Mouse (Mus musculus) embryonic facial prominence, embryonic 12.5 days (tissue): ENCODE results near the gene Gpr171. TPM values are rescaled to one million over a fixed set of nuclear protein-coding genes. Genes with fewer than 3 reads are reported as not detected.
"Not testable (repeated sequence)": the region's sequence is repeated elsewhere in the genome, so short reads cannot be mapped to it uniquely, and the experiment has no call there.

Source experiments
- ATAC-seq: fragments of 200-750 bp; cut with Nextera tagmentation; 2 replicates; pipeline ENCODE4 v1.8.0; 2017; ENCODE audit not compliant: insufficient number of reproducible peaks, insufficient read depth, low FRiP score, low TSS enrichment
- H3K27ac ChIP-seq: fragments of 300-500 bp; sonication (generic); 2 replicates; pipeline ENCODE4 v1.5.1; 2016; ENCODE audit warnings: mild to moderate bottlenecking
- H3K27me3 ChIP-seq: fragments of 300-500 bp; sonication (generic); 2 replicates; pipeline ENCODE4 v1.6.1; 2016; ENCODE audit warnings: mild to moderate bottlenecking, moderate library complexity
- H3K36me3 ChIP-seq: fragments of 300-500 bp; sonication (generic); 2 replicates; pipeline ENCODE4 v1.6.1; 2016; ENCODE audit warnings: mild to moderate bottlenecking
- H3K4me1 ChIP-seq: fragments of 300-500 bp; sonication (generic); 2 replicates; pipeline ENCODE4 v1.6.1; 2016
- H3K4me2 ChIP-seq: fragments of 300-500 bp; sonication (generic); replicated peaks from 2 replicates; pipeline ENCODE4 v1.6.1; 2016; ENCODE audit warnings: mild to moderate bottlenecking, moderate library complexity
- H3K4me3 ChIP-seq: fragments of 300-500 bp; sonication (generic); 2 replicates; pipeline ENCODE4 v1.5.1; 2016; ENCODE audit warnings: mild to moderate bottlenecking
- H3K9ac ChIP-seq: fragments of 300-500 bp; sonication (generic); 2 replicates; pipeline ENCODE4 v1.6.1; 2016; ENCODE audit warnings: mild to moderate bottlenecking, moderate library complexity
- H3K9me3 ChIP-seq: fragments of 300-500 bp; sonication (generic); 2 replicates; pipeline ENCODE4 v1.6.1; 2016; ENCODE audit warnings: mild to moderate bottlenecking, moderate library complexity
- WGBS: fragments of 180-500 bp; shearing (Covaris S2); methylation state at CpG from one replicate; pipeline ENCODE4 v1.1.7; 2016; 5-methylcytosine and 5-hydroxymethylcytosine counted together
- polyA plus RNA-seq: library from polyadenylated mRNA; unstranded; fragments of >200 nt; fragmentation: Nextera tagmentation; extraction: Ambion mirVana; gene quantifications from 2 replicates; pipeline ENCODE4 v1.2.1, GENCODE M21; 2016

Gpr171 gene
- polyA plus RNA-seq, 1 experiment from 2014 or later: 1.8 TPM

DNA sequence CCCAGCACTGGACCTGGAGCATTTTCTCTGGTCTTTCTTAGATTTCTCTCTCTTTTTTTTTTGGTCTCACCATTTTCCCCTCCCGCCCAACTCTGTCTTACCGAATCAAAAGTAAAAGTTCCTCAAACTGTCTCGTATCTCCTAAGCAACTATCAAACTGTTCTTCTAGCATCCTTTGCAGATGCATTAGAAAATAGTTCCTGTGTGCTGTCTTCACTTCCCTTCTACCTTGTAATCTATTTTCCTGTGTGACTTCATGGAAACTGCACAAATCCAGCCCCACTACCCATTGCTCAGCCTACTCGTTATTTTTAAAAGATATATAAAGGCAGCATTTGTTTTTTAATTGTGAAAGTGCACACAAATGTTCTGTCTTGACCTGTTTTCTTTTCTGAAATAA, 30.3 kb upstream of the Gpr171 start:
- Histone ChIP-seq H3K36me3 (no peaks in the 10 kb centered on the region), H3K27ac (no peak overlapping the region), H3K9me3 (no peaks in the 10 kb centered on the region), H3K27me3 (no peaks in the 10 kb centered on the region), H3K9ac (no peak overlapping the region), H3K4me3 (no peak overlapping the region), H3K4me1 (no peaks in the 10 kb centered on the region; the same call in 1 of the 2 replicates), H3K4me2 (no peak overlapping the region)
- ATAC-seq: no peak
- 91% methylated on average over 4 of the region's 4 CpGs for WGBS

DNA sequence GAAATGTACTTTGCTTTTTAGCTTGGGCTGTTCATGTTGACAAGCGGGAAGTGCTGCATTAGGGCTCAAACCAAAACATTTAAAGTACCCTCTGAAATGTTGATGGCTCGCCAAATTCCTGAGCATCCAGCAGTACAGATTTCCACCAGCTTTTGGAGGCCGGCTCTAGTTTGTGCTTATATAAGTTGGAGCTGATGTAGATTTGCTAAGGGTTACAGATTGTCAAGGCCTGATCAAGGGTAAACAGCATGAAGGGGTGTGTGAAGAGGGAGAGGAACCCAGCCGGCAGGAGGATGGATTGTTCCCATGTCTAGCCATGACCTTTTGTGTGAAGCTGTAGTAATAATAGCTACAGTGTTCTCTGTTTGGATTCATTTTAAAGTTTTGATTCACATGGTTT, 29.5 kb upstream of the Gpr171 start:
- Histone ChIP-seq H3K36me3 (no peaks in the 10 kb centered on the region), H3K4me2 (no peak overlapping the region), H3K27me3 (no peaks in the 10 kb centered on the region), H3K27ac (no peak overlapping the region), H3K9me3 (no peaks in the 10 kb centered on the region), H3K4me3 (no peak overlapping the region), H3K9ac (no peak overlapping the region), H3K4me1 (no peaks in the 10 kb centered on the region; the same call in 1 of the 2 replicates)
- no peak for ATAC-seq
- WGBS: 56% methylated on average over 4 of the region's 4 CpGs

DNA sequence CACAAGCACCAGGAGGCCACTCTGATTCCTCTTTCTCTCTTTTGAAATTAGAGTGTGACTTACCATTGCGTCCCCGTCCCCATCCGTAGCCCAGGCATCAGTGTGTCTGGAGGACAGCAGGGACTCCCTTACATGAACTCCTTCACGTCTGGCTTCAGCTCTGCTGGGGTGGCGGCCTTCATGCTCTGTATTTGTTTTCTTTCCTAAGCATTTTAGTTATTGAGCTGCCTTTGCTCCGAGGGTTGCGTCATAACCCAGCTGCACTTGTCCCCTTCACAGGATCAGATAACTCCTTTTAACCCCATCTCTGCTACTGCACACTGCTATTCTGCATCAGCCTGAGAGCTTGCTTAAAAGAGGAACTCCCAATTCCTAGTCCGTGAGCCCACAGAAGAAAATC, 28.8 kb upstream of the Gpr171 start:
- Histone ChIP-seq H3K27me3 (no peaks in the 10 kb centered on the region), H3K9me3 (no peaks in the 10 kb centered on the region), H3K9ac (no peak overlapping the region), H3K4me3 (no peak overlapping the region), H3K27ac (no peak overlapping the region), H3K4me1 (peaks cover 5% of the 10 kb centered on the region; the same call in 1 of the 2 replicates), H3K4me2 (no peak overlapping the region), H3K36me3 (no peaks in the 10 kb centered on the region)
- WGBS: 35% methylated on average over 8 of the region's 8 CpGs
- no peak for ATAC-seq

DNA sequence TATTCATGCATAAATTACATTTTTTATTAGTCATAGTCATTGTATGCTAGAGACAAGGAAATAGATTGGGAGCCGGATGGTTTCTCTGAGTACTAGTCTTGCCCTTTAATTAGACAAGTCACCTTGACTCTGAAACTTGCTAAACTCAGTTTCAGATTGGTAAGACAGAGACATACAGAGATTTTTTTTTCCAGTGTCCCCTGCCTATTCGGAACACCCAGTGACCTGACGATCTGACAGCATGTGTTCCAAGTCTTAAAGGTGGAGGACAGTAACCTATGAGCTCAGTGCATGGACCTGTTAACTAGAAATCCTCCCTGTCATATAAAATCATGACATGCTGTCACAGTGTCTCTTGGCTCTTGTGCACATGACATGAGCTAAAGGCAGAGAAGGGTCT, 27.9 kb upstream of the Gpr171 start:
- Histone ChIP-seq H3K4me1 (peaks cover 5% of the 10 kb centered on the region; the same call in 1 of the 2 replicates), H3K9me3 (no peaks in the 10 kb centered on the region), H3K27me3 (no peaks in the 10 kb centered on the region), H3K4me2 (no peak overlapping the region), H3K36me3 (no peaks in the 10 kb centered on the region), H3K27ac (no peak overlapping the region), H3K9ac (no peak overlapping the region), H3K4me3 (no peak overlapping the region)
- WGBS: 84% methylated on average over 3 of the region's 3 CpGs
- ATAC-seq: no peak

DNA sequence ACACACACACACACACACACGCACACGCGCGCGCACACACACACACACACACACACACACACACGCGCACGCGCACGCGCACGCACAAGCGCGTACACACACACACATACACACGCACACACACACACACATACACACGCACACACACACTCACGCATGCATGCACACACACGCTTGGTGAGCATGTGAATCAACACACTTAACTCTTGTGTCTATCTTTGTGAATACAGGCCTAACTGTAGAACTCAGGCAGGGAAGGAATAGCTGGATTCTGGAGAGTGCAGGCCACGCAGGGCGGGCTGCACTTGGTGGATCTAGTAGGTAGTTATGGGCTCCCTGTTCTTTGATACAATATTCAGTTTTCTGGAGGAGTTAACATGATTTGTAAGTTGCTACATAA, 27.1 kb upstream of the Gpr171 start:
- no peaks in the 10 kb centered on the region for H3K27me3 ChIP-seq
- WGBS: 89% methylated on average over 20 of the region's 20 CpGs
- no peak overlapping the region for H3K27ac ChIP-seq
- H3K4me2 ChIP-seq: no peak overlapping the region
- H3K4me1 ChIP-seq: peaks cover 5% of the 10 kb centered on the region; the same call in 1 of the 2 replicates
- no peaks in the 10 kb centered on the region for H3K36me3 ChIP-seq
- no peak overlapping the region for H3K4me3 ChIP-seq
- H3K9me3 ChIP-seq: no peaks in the 10 kb centered on the region
- H3K9ac ChIP-seq: no peak overlapping the region
- ATAC-seq: no peak

DNA sequence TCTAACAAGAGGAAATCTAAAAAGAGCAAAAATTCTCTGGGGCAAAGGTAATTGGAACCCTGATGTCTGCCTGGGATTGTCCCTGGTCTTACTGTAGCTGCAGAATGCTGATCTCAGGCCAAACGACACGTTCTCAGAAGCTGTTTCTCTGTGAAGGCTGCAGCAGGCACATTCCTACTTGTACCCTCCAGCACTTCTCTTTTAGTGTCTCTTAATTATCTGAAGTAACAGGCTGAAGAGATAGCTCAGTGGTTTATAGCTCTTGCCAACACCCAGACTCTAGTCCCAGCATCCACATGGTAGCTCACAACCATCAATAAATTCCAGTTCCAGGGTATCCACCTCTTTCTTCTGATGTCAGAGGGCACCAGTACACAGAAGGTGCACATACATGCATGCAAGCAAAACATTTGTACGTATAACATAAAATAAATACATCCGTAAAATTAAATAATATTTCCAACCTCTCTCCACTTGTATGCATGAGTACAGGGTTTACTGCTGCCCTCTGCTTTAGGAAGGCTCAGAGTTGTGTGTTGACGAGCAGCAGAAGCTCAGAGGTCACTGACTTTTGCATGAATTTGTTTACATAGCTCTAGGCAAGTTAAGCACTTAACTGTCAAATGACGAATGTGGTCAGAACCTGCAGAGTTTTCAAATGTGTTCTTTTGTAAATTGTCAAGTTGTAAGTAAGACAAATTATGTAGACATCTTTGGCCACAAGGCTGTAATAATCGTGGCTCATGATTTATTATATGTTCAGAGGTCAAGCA, 24.3 kb upstream of the Gpr171 start:
- Histone ChIP-seq H3K4me1 (peaks cover 10% of the 10 kb centered on the region; the same call in 1 of the 2 replicates), H3K9me3 (no peaks in the 10 kb centered on the region), H3K27ac (no peak overlapping the region), H3K27me3 (no peaks in the 10 kb centered on the region), H3K4me3 (no peak overlapping the region), H3K36me3 (no peaks in the 10 kb centered on the region), H3K4me2 (no peak overlapping the region), H3K9ac (no peak overlapping the region)
- WGBS: 46% methylated on average over 7 of the region's 7 CpGs
- ATAC-seq: no peak

DNA sequence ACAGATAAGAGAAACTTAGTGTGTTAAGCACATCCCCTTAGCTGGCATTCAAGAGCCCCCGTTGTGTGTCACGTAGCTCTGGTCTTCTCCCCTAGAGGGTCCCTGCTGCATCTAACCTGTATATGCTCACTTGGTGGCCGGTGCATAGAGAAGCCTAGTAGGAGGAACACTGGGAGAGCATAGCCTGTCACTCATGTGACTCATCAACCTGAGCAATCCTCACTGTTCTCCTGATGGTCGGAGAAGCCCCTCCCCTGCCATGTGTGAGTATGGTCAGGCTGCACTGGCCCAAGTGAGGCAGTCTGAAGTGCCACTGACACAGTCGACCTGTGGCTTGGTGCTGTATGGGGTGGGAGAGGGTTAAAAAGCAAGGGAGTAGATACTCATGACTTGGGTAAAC, 23.4 kb upstream of the Gpr171 start:
- peaks cover 11% of the 10 kb centered on the region; the same call in 1 of the 2 replicates for H3K4me1 ChIP-seq
- no peaks in the 10 kb centered on the region for H3K9me3 ChIP-seq
- H3K4me3 ChIP-seq: no peak overlapping the region
- 65% methylated on average over 5 of the region's 5 CpGs for WGBS
- no peak overlapping the region for H3K27ac ChIP-seq
- no peaks in the 10 kb centered on the region for H3K27me3 ChIP-seq
- no peak overlapping the region for H3K9ac ChIP-seq
- ATAC-seq: no peak
- no peak overlapping the region for H3K4me2 ChIP-seq
- H3K36me3 ChIP-seq: no peaks in the 10 kb centered on the region

DNA sequence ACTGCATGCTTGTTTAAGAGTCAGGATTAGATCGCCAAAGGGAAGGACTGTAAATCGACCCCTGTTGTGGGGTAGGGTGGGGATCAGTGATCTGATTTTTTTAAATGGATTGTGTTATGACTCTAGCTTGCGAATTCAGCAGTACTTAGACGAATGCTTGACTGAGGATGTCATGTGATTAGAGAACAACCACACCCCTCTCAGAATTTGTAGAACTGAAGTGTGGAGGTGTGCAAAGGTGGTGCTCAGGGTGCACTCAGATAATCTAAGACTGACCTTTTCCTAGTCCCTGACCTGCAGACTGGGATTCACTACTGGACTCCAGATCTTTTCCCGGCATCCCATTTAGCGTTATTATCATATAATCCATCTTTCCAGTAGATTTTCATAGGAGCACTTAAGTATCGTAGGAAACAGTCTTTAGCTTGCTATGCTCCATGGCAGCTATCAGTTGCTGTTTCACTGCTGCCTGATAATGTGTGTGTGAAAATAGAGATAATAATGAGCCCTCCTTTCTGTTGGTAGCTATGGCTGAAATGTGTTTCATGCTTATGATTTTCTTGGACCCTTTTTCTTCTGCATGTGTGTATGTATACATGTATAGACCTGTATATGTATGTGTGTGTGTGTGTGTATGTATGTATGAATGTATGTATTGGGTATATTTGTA, 20.3 kb upstream of the Gpr171 start:
- no peak overlapping the region for H3K27ac ChIP-seq

DNA sequence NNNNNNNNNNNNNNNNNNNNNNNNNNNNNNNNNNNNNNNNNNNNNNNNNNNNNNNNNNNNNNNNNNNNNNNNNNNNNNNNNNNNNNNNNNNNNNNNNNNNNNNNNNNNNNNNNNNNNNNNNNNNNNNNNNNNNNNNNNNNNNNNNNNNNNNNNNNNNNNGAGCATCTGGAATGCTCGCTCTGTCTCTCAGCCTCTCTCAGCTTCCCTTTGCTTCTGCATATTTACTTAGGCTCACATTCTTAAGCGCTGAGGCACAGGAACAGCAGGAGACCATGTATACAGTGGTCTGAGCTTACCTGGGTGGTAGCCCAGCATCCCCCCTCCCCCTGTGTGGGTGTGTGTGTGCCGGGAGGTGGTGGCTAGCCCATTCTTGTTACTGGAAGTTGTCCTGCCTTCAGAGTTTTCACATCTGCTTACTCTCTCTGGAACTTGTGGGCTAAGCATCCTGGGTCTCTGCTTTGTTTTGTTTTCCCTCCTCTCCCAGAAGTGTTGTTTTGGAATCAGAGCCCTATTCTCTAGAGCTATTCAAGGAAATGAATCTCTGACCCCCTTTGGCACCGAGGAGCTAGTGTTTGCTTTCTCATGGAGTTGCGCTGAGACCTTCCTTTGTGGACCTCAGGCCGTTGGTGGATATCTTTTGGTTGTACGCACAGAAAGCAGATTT, 19.6 kb upstream of the Gpr171 start:
- Histone ChIP-seq H3K4me2 (no peak overlapping the region), H3K9ac (no peak overlapping the region), H3K9me3 (no peaks in the 10 kb centered on the region), H3K4me1 (peaks cover 11% of the 10 kb centered on the region; the same call in 1 of the 2 replicates), H3K4me3 (no peak overlapping the region), H3K27ac (no peak overlapping the region), H3K36me3 (no peaks in the 10 kb centered on the region), H3K27me3 (no peaks in the 10 kb centered on the region)
- WGBS: 25% methylated on average over 7 of the region's 7 CpGs
- ATAC-seq: peak; percentile 65

More for the DNA sequence above, 20.3 kb upstream of the Gpr171 start:
- Histone ChIP-seq H3K4me1 (peaks cover 11% of the 10 kb centered on the region; the same call in 1 of the 2 replicates), H3K9ac (no peak overlapping the region), H3K36me3 (no peaks in the 10 kb centered on the region), H3K4me3 (no peak overlapping the region), H3K4me2 (no peak overlapping the region), H3K9me3 (no peaks in the 10 kb centered on the region), H3K27me3 (no peaks in the 10 kb centered on the region)
- 54% methylated on average over 7 of the region's 7 CpGs for WGBS
- no peak for ATAC-seq

DNA sequence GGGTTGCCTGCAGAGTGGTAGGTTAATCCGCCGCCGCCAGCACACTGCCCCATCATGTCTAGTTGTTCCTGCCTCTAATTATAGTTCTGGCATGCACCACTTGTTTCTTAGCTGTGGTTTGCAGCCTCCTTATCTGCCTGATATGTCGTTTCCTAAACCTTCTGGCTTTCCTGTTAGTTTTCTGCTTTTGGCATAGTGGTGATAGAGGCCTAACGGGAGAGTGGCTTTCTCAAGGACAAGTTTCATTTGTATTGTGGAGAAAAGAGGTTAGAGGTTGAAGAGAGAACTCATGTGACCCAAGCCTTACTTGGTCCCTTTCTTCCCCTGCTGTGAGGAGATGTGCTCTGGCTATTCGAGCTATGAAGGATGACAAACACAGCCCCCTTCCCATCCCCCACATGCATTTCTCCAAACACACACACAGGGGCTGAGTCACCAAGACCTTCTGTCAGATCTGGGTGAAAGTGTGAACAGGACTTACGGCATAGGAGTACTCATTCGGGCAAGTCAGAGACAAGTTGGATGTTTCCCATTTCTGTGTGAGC, 12.4 kb upstream of the Gpr171 start:
- WGBS: 81% methylated on average over 8 of the region's 8 CpGs
- Histone ChIP-seq H3K27ac (no peak overlapping the region), H3K36me3 (peaks cover 2% of the 10 kb centered on the region; the same call in 1 of the 2 replicates), H3K9ac (no peak overlapping the region), H3K9me3 (no peaks in the 10 kb centered on the region), H3K4me2 (no peak overlapping the region), H3K4me3 (no peak overlapping the region), H3K4me1 (no peaks in the 10 kb centered on the region), H3K27me3 (no peaks in the 10 kb centered on the region)
- no peak for ATAC-seq

DNA sequence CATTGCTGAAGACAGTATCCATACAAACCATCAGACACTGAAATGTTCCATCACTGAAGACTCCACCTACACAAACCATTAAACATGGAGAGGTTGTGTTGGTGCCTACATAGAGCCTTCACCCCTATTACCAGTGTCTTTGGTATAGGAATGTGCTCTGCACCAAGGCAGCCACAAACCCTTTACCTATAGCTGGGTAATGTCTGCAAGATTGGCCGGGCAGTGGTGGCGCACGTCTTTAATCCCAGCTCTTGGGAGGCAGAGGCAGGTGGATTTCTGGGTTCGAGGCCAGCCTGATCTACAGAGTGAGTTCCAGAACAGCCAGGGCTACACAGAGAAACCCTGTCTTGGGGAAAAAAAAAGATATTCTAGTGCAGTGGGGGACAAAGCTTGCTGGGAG, 11.7 kb upstream of the Gpr171 start:
- ATAC-seq, H3K4me1 ChIP-seq, H3K36me3 ChIP-seq, H3K27ac ChIP-seq, H3K4me2 ChIP-seq, H3K4me3 ChIP-seq, H3K9ac ChIP-seq, H3K27me3 ChIP-seq, H3K9me3 ChIP-seq: not testable (repeated sequence)
- WGBS: 93% methylated on average over 4 of the region's 4 CpGs
